Mouse (Mus musculus) right cerebral cortex, postnatal 36 days (tissue): ENCODE measurements around the gene Ddx52.

Experiments
- DNase-seq, 2 experiments: peaks; one replicate each; pipeline ENCODE4 v3.0.0; 2022; ENCODE audit warnings: low spot score in 2 of 2, mixed read lengths in 1 of 2

Ddx52 gene

GRCm38 (mm10) chr11:83941950-83942840 is at the start of gene Ddx52:
Gene Ddx52 (plus strand): TSS chr11:83942062.
- DNase-seq, result peak; percentile 86 to 91

GRCm38 (mm10) chr11:83893325-83893724 is 48.5 kb upstream of the Ddx52 start:
- DNase-seq, result no peak

- DNase-seq, result no peak
These were observed 45.1 kb upstream of the Ddx52 start for GRCm38 (mm10) chr11:83896430-83897410.

GRCm38 (mm10) chr11:83897569-83897968 is 44.3 kb upstream of the Ddx52 start:
- no peak for DNase-seq

- DNase-seq, result no peak
These were observed 39.0 kb upstream of the Ddx52 start for GRCm38 (mm10) chr11:83902812-83903211.

GRCm38 (mm10) chr11:83905756-83906155 is 36.1 kb upstream of the Ddx52 start:
- DNase-seq, result no peak

- no peak for DNase-seq
These were observed 33.5 kb upstream of the Ddx52 start for GRCm38 (mm10) chr11:83908376-83908775.

GRCm38 (mm10) chr11:83913824-83914311 is 28.0 kb upstream of the Ddx52 start:
- DNase-seq, result no peak

GRCm38 (mm10) chr11:83914501-83914900 is 27.4 kb upstream of the Ddx52 start:
- no peak for DNase-seq

GRCm38 (mm10) chr11:83922600-83922999 is 19.3 kb upstream of the Ddx52 start:
- no peak for DNase-seq

GRCm38 (mm10) chr11:83927097-83927496 is 14.8 kb upstream of the Ddx52 start:
- DNase-seq, result no peak

- DNase-seq, result no peak
These were observed 9.3 kb upstream of the Ddx52 start for GRCm38 (mm10) chr11:83932506-83933106.

GRCm38 (mm10) chr11:83933376-83933775 is 8.5 kb upstream of the Ddx52 start:
- DNase-seq, result no peak

GRCm38 (mm10) chr11:83935986-83936665 is 5.7 kb upstream of the Ddx52 start:
- DNase-seq, result peak; percentile 36 to 70

GRCm38 (mm10) chr11:83938556-83938955 is 3.3 kb upstream of the Ddx52 start:
- no peak for DNase-seq

GRCm38 (mm10) chr11:83956822-83957221 is 15.0 kb downstream of the Ddx52 start:
- DNase-seq, result no peak

- DNase-seq, result peak; percentile 13 to 36
These were observed 20.1 kb downstream of the Ddx52 start for GRCm38 (mm10) chr11:83961983-83962382.

GRCm38 (mm10) chr11:83963991-83964921 is 22.4 kb downstream of the Ddx52 start, which contains the start of gene Synrg:
Gene Synrg (plus strand): TSS chr11:83964428.
- peak; percentile 80 to 86 for DNase-seq

- no peak for DNase-seq
These were observed 25.8 kb downstream of the Ddx52 start for GRCm38 (mm10) chr11:83967436-83968204.
